Mouse (Mus musculus): Measurements from ENCODE around the gene Sf3b4. TPM values are rescaled to one million over a fixed set of nuclear protein-coding genes. Genes with fewer than 3 reads are reported as not detected.

Sf3b4 gene
- polyA plus RNA-seq, 1 experiment from 2014 or later, result 135 TPM

DNA sequence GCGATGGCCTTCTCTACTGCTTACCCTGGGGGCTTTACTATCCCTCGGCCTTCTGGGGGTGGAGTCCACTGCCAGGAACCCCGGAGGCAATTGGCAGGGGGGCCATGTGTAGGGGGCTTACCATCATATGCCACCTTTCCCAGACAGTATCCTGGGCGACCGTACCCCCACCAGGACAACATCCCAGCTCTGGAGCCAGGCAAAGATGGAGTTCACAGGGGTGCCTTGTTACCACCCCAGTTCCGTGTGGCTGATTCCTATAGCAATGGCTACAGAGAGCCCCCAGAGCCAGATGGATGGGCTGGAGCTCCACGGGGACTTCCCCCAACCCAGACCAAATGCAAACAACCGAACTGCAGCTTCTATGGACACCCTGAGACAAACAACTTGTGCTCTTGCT is 16.6 kb upstream of the Sf3b4 start:
- Histone ChIP-seq H3K4me1 (replicated peaks; ENCODE audit: control insufficient read depth, insufficient read depth, low read length) (peaks cover 4% of the 10 kb centered on the region; the same call in 1 of the 2 replicates), H3K27ac (no peak overlapping the region), H3K9ac (no peak overlapping the region), H3K4me3 (replicated peaks; ENCODE audit: low read length) (no peak overlapping the region), H3K9me3 (ENCODE audit: control insufficient read depth, low read length) (no peaks in the 10 kb centered on the region), H3K27me3 (ENCODE audit: control insufficient read depth, insufficient read depth, low read length) (no peaks in the 10 kb centered on the region), H3K4me2 (replicated peaks) (no peak overlapping the region), H3K36me3 (replicated peaks; ENCODE audit: control insufficient read depth, insufficient read depth) (peaks cover 52% of the 10 kb centered on the region)
- DNase-seq (ENCODE audit: low spot score) (no peak), ATAC-seq (ENCODE audit: low FRiP score) (peak; percentile 48; the same call in 1 of the 2 replicates)
- 80% methylated on average over 8 of the region's 8 CpGs for WGBS

- WGBS, result 87% methylated on average over 4 of the region's 4 CpGs
- ATAC-seq (ENCODE audit: low FRiP score), result no peak
- Histone ChIP-seq H3K9ac (no peak overlapping the region), H3K4me3 (replicated peaks; ENCODE audit: low read length) (no peak overlapping the region), H3K9me3 (ENCODE audit: control insufficient read depth, low read length) (no peaks in the 10 kb centered on the region), H3K4me2 (replicated peaks) (no peak overlapping the region), H3K27ac (no peak overlapping the region), H3K36me3 (replicated peaks; ENCODE audit: control insufficient read depth, insufficient read depth) (peaks cover 9% of the 10 kb centered on the region), H3K27me3 (ENCODE audit: control insufficient read depth, insufficient read depth, low read length) (no peaks in the 10 kb centered on the region), H3K4me1 (replicated peaks; ENCODE audit: control insufficient read depth, insufficient read depth, low read length) (peaks cover 16% of the 10 kb centered on the region)
- no peak for DNase-seq (ENCODE audit: low spot score)
Measured at GRCm38 (mm10) chr3:96159820-96160219, 12.3 kb upstream of the Sf3b4 start.

- Histone ChIP-seq H3K27ac (no peak overlapping the region), H3K4me3 (replicated peaks; ENCODE audit: low read length) (no peak overlapping the region), H3K9ac (no peak overlapping the region), H3K36me3 (replicated peaks; ENCODE audit: control insufficient read depth, insufficient read depth) (peaks cover 4% of the 10 kb centered on the region), H3K27me3 (ENCODE audit: control insufficient read depth, insufficient read depth, low read length) (no peaks in the 10 kb centered on the region), H3K4me1 (replicated peaks; ENCODE audit: control insufficient read depth, insufficient read depth, low read length) (peaks cover 16% of the 10 kb centered on the region), H3K4me2 (replicated peaks) (peak overlapping the region; percentile 74; the same call in 1 of the 2 replicates), H3K9me3 (ENCODE audit: control insufficient read depth, low read length) (no peaks in the 10 kb centered on the region)
- no peak for ATAC-seq (ENCODE audit: low FRiP score)
- WGBS, result 62% methylated on average over 4 of the region's 4 CpGs
- no peak for DNase-seq (ENCODE audit: low spot score)
Measured at GRCm38 (mm10) chr3:96160222-96160802, 11.8 kb upstream of the Sf3b4 start.

- peaks cover 16% of the 10 kb centered on the region for H3K4me1 ChIP-seq (replicated peaks; ENCODE audit: control insufficient read depth, insufficient read depth, low read length)
- WGBS, result 2% methylated on average over 12 of the region's 12 CpGs
- no peaks in the 10 kb centered on the region for H3K27me3 ChIP-seq (ENCODE audit: control insufficient read depth, insufficient read depth, low read length)
- H3K27ac ChIP-seq, result peak overlapping the region; percentile 26; the same call in 1 of the 2 replicates
- peak; percentile 61 for DNase-seq (ENCODE audit: low spot score)
- peak overlapping the region; percentile 30 for H3K4me3 ChIP-seq (replicated peaks; ENCODE audit: low read length)
- ATAC-seq (ENCODE audit: low FRiP score), result peak; percentile 81
- no peaks in the 10 kb centered on the region for H3K36me3 ChIP-seq (replicated peaks; ENCODE audit: control insufficient read depth, insufficient read depth)
- peak overlapping the region; percentile 41 for H3K9ac ChIP-seq
- H3K4me2 ChIP-seq (replicated peaks), result peak overlapping the region; percentile 74
- no peaks in the 10 kb centered on the region for H3K9me3 ChIP-seq (ENCODE audit: control insufficient read depth, low read length)
Measured at GRCm38 (mm10) chr3:96160803-96161516, 11.2 kb upstream of the Sf3b4 start.

GRCm38 (mm10) chr3:96161869-96162840 is 10.0 kb upstream of the Sf3b4 start, which contains the start of gene Mtmr11:
Mtmr11 (plus strand) TSS chr3:96162004.
- Histone ChIP-seq H3K36me3 (replicated peaks; ENCODE audit: control insufficient read depth, insufficient read depth) (no peaks in the 10 kb centered on the region), H3K27ac (peak within 1 kb of the TSS; percentile 26; the same call in 1 of the 2 replicates), H3K9ac (peak within 1 kb of the TSS; percentile 41), H3K4me2 (replicated peaks) (peak within 1 kb of the TSS; percentile 74), H3K9me3 (ENCODE audit: control insufficient read depth, low read length) (no peaks in the 10 kb centered on the region), H3K4me3 (replicated peaks; ENCODE audit: low read length) (peak within 1 kb of the TSS; percentile 30), H3K27me3 (ENCODE audit: control insufficient read depth, insufficient read depth, low read length) (no peaks in the 10 kb centered on the region), H3K4me1 (replicated peaks; ENCODE audit: control insufficient read depth, insufficient read depth, low read length) (peaks cover 16% of the 10 kb centered on the region)
- 6% methylated on average over 16 of the region's 16 CpGs for WGBS
- DNase-seq (ENCODE audit: low spot score) (peak; percentile 44), ATAC-seq (ENCODE audit: low FRiP score) (no peak)

GRCm38 (mm10) chr3:96163040-96163439 is 9.1 kb upstream of the Sf3b4 start:
- no peaks in the 10 kb centered on the region for H3K36me3 ChIP-seq (replicated peaks; ENCODE audit: control insufficient read depth, insufficient read depth)
- no peak overlapping the region for H3K27ac ChIP-seq

DNA sequence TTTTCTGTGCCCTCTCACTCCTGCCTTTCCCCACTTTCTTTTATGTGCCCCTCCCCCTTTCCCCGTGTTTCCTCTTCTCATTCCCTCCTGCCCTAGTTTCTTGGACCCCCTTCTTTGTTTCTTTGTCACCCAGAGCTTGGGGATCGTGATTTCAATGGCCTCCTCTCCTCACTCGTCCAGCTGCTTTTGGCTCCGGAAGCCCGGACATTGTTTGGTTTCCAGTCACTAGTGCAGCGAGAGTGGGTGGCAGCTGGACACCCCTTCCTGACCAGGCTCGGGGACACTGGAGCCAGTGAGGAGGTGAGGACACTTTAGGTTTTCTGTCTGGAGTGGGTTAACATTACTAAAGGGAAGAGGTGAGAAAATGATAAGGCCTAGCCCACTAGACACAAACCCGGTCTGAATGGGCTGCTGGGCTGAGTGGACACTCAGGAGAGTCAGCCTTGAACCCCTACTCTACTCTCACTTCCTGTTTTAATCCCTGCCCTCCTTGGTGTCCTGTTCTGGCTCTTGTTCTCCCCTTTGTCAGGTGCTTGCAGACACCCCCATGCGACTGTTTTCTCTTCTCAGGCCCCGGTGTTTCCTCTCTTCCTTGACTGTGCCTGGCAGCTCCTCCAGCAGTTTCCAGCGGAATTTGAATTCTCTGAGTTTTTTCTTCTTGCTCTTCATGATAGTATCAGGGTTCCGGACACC is 3.5 kb upstream of the Sf3b4 start:
- ATAC-seq (ENCODE audit: low FRiP score), result no peak
- Histone ChIP-seq H3K4me2 (replicated peaks) (no peak overlapping the region), H3K4me1 (replicated peaks; ENCODE audit: control insufficient read depth, insufficient read depth, low read length) (peaks cover 18% of the 10 kb centered on the region), H3K9ac (no peak overlapping the region), H3K27ac (no peak overlapping the region), H3K4me3 (replicated peaks; ENCODE audit: low read length) (no peak overlapping the region), H3K27me3 (ENCODE audit: control insufficient read depth, insufficient read depth, low read length) (no peaks in the 10 kb centered on the region), H3K36me3 (replicated peaks; ENCODE audit: control insufficient read depth, insufficient read depth) (no peaks in the 10 kb centered on the region), H3K9me3 (ENCODE audit: control insufficient read depth, low read length) (no peaks in the 10 kb centered on the region)
- 61% methylated on average over 12 of the region's 12 CpGs for WGBS
- no peak for DNase-seq (ENCODE audit: low spot score)

More at GRCm38 (mm10) chr3:96163040-96163439, 9.1 kb upstream of the Sf3b4 start:
- no peak for DNase-seq (ENCODE audit: low spot score)
- Histone ChIP-seq H3K4me1 (replicated peaks; ENCODE audit: control insufficient read depth, insufficient read depth, low read length) (peaks cover 16% of the 10 kb centered on the region), H3K9ac (no peak overlapping the region), H3K4me2 (replicated peaks) (0 out of 2 replicates have a peak overlapping the region, but pooled peaks have one; percentile 74), H3K27me3 (ENCODE audit: control insufficient read depth, insufficient read depth, low read length) (no peaks in the 10 kb centered on the region), H3K9me3 (ENCODE audit: control insufficient read depth, low read length) (no peaks in the 10 kb centered on the region), H3K4me3 (replicated peaks; ENCODE audit: low read length) (no peak overlapping the region)
- ATAC-seq (ENCODE audit: low FRiP score), result no peak
- WGBS, result 88% methylated on average over 6 of the region's 6 CpGs

- H3K27ac ChIP-seq, result no peak overlapping the region
- no peak overlapping the region for H3K4me3 ChIP-seq (replicated peaks; ENCODE audit: low read length)
- ATAC-seq (ENCODE audit: low FRiP score), result no peak
- no peak overlapping the region for H3K4me2 ChIP-seq (replicated peaks)
- no peaks in the 10 kb centered on the region for H3K27me3 ChIP-seq (ENCODE audit: control insufficient read depth, insufficient read depth, low read length)
- no peaks in the 10 kb centered on the region for H3K9me3 ChIP-seq (ENCODE audit: control insufficient read depth, low read length)
- H3K36me3 ChIP-seq (replicated peaks; ENCODE audit: control insufficient read depth, insufficient read depth), result peaks cover 16% of the 10 kb centered on the region
- 93% methylated on average over 4 of the region's 4 CpGs for WGBS
- no peak for DNase-seq (ENCODE audit: low spot score)
- no peak overlapping the region for H3K9ac ChIP-seq
- H3K4me1 ChIP-seq (replicated peaks; ENCODE audit: control insufficient read depth, insufficient read depth, low read length), result peaks cover 24% of the 10 kb centered on the region
Measured at GRCm38 (mm10) chr3:96170276-96170675, 1.9 kb upstream of the Sf3b4 start.
